Mouse (Mus musculus): ENCODE measurements around the gene Ctns.

The Ctns gene

DNA sequence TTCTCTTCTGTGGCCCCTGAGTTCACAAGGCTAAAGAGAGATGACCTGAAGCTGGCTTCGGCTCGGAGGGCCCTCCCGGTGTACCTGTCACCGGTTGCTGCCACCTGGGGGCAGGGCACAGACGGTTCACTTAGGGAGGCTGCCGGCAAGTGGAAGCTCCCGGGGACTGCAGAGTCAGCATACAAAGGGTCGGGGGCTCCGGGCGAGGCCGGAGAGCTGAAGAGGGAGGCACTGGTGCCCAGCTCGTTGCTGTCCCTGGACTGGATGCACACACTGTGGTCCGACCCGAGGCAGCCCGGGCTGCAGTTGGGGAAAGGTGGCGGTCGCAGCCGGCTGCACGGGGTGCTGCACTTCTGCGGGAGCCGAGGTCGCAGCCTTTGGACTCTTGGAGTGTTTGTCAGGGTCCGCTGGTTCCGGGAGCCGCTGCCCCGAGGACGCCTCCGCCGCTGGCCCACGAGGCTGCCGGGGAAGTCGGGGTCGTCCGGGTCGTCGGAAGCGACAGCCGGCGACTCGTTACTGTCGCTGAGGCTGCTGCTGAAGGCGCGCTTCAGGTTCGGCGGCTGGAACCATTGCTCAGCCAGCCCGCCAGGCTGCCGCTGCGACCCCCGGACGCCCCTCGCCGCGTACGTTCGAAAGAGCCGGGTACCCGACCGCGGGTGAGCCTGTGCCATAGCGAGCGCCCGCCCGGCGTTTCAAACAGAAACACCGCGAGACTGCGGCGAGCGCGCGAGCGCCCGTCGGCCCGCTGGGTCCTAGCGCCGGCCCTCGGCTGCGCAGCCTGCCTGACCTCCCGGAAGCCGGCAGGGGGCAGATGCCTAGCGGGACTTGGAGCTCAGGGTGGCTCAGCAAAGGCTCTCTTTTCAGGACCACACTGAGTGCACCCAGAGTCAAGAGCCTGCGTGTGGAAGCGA is 61.0 kb downstream of the Ctns start, which contains the start of gene Haspin:
Gene Haspin, minus strand, starts transcription at position 704 of the 911 bp plus-strand sequence.
- DNase-seq (ENCODE audit: low read depth, low spot score): peak; percentile 91
- Histone ChIP-seq H3K36me3 (ENCODE audit: control insufficient read depth, insufficient read depth, low read length, poor library complexity, severe bottlenecking) (no peaks in the 10 kb centered on the region), H3K27me3 (ENCODE audit: control insufficient read depth, insufficient read depth, low read length, poor library complexity, severe bottlenecking) (no peaks in the 10 kb centered on the region)

DNA sequence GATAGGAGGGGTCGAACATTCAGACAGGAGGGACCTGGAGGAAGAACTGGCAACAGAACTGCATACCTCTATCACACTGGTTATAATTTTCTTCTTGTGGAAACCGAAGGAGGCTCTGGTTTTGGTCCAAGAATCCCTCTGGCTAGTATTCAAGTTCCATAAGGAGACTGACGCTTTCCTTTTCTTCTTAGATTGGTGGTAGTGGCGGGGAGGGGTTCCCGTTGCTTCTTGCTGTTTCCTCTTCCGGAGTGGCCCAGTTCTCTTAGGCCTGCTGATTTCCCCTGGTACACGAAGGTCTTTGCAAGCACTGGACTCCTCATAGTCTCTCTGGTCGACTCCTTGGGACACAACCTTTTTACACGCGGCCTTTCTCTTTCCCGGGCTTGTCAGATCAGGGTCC is 61.7 kb downstream of the Ctns start:
- Histone ChIP-seq H3K27me3 (ENCODE audit: control insufficient read depth, insufficient read depth, low read length, poor library complexity, severe bottlenecking) (no peaks in the 10 kb centered on the region), H3K36me3 (ENCODE audit: control insufficient read depth, insufficient read depth, low read length, poor library complexity, severe bottlenecking) (no peaks in the 10 kb centered on the region)
- DNase-seq (ENCODE audit: low read depth, low spot score): no peak

DNA sequence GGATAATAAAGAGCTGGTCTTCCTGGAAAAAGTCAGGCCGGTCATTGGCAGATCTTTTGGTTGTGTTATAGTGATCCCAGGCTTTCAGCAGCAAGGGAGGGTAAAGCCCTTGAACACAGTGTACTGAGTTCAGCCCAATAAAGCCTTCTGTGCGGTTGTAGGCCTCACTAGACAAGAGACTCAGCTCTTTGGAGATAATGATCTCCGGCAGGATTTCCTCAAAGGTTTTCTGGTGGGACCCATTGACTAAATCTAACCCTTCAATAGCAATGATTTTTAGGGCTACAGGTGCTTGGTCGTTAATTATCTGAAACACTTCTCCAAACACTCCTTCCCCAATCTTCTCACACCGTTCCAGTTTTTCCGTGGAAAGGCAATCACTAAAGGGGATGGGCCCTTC is 62.3 kb downstream of the Ctns start:
- Histone ChIP-seq H3K36me3 (ENCODE audit: control insufficient read depth, insufficient read depth, low read length, poor library complexity, severe bottlenecking) (no peaks in the 10 kb centered on the region), H3K27me3 (ENCODE audit: control insufficient read depth, insufficient read depth, low read length, poor library complexity, severe bottlenecking) (no peaks in the 10 kb centered on the region)
- DNase-seq (ENCODE audit: low read depth, low spot score): no peak

DNA sequence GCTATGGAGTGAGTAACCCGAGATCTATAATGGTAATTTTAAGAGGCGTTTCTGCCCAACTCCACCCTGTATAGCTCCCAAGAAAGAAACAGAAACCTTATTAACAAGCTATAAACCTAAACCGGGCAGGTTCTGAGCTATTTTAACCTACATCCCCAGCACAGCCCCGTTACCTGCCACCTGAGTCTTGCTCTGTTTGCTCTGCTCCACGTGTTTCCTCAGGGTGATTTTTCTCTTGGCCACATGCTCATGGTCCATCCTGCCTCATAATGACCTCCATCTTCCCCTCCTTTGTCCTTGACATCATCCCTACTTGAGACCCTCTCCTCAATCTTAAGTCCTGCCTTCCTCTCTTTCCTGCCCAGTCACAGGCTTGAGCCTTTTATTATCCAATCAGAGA is 64.6 kb downstream of the Ctns start:
- DNase-seq (ENCODE audit: low read depth, low spot score): no peak

More for the DNA sequence above, 64.6 kb downstream of the Ctns start:
- no peaks in the 10 kb centered on the region for H3K27me3 ChIP-seq (ENCODE audit: control insufficient read depth, insufficient read depth, low read length, poor library complexity, severe bottlenecking)
- H3K36me3 ChIP-seq (ENCODE audit: control insufficient read depth, insufficient read depth, low read length, poor library complexity, severe bottlenecking): no peaks in the 10 kb centered on the region

All from splenic B cell, adult 2 months (primary cell).